Mouse (Mus musculus) limb, embryonic 12.5 days (tissue): ENCODE measurements at regions not wholly inside any gene's neighbourhood (a gene's known extent, or its start where the extent isn't known, plus 50 kb on each side); places are given as distances from the start of the nearest gene placed in this dataset.
A peak's percentile ranks its signal among the peaks of the same experiment; 100 is the strongest.

Experiments used
- ATAC-seq: fragments of 200-750 bp; cut with Nextera tagmentation; 2 replicates; pipeline ENCODE4 v1.8.0; 2017; ENCODE audit warnings: low read depth, moderate TSS enrichment; ENCODE audit not compliant: insufficient number of reproducible peaks, insufficient read depth, low FRiP score, low TSS enrichment
- H3K27ac ChIP-seq: fragments of 300-500 bp; sonication (generic); 2 replicates; pipeline ENCODE4 v1.5.1; 2016; ENCODE audit warnings: mild to moderate bottlenecking, moderate library complexity
- H3K27me3 ChIP-seq: fragments of 300-500 bp; sonication (generic); 2 replicates; pipeline ENCODE4 v1.6.1; 2016; ENCODE audit warnings: mild to moderate bottlenecking, moderate library complexity
- H3K36me3 ChIP-seq: fragments of 300-500 bp; sonication (generic); 2 replicates; pipeline ENCODE4 v1.6.1; 2016; ENCODE audit warnings: mild to moderate bottlenecking, moderate library complexity
- H3K4me1 ChIP-seq: fragments of 300-500 bp; sonication (generic); replicated peaks from 2 replicates; pipeline ENCODE4 v1.6.1; 2016
- H3K4me2 ChIP-seq: fragments of 300-500 bp; sonication (generic); 2 replicates; pipeline ENCODE4 v1.6.1; 2016; ENCODE audit warnings: mild to moderate bottlenecking, moderate library complexity
- H3K4me3 ChIP-seq: fragments of 300-500 bp; sonication (generic); replicated peaks from 2 replicates; pipeline ENCODE4 v1.5.1; 2016; ENCODE audit warnings: mild to moderate bottlenecking
- H3K9ac ChIP-seq: fragments of 300-500 bp; sonication (generic); replicated peaks from 2 replicates; pipeline ENCODE4 v1.6.1; 2016; ENCODE audit warnings: mild to moderate bottlenecking, moderate library complexity
- H3K9me3 ChIP-seq: fragments of 300-500 bp; sonication (generic); 2 replicates; pipeline ENCODE4 v1.6.1; 2016; ENCODE audit warnings: mild to moderate bottlenecking, moderate library complexity
- WGBS: fragments of 180-500 bp; shearing (Covaris S2); methylation state at CpG from one replicate; pipeline ENCODE4 v1.1.7; 2016; 5-methylcytosine and 5-hydroxymethylcytosine counted together

GRCm38 (mm10) chr14:115041336-115042054 lies 50.5 kb upstream of the Gpc5 start:
- Histone ChIP-seq H3K4me1 (peaks cover 18% of the 10 kb centered on the region), H3K27me3 (no peaks in the 10 kb centered on the region), H3K4me2 (peak overlapping the region; percentile 82), H3K4me3 (peak overlapping the region; percentile 95), H3K27ac (peak overlapping the region; percentile 97), H3K9ac (peak overlapping the region; percentile 100), H3K9me3 (no peaks in the 10 kb centered on the region), H3K36me3 (peaks cover 36% of the 10 kb centered on the region)
- peak; percentile 9; the same call in 1 of the 2 replicates for ATAC-seq
- 3% methylated on average over 55 of the region's 126 CpGs for WGBS

GRCm38 (mm10) chr14:115042055-115042564 lies 49.9 kb upstream of the Gpc5 start:
- peak overlapping the region; percentile 100 for H3K9ac ChIP-seq
- ATAC-seq, result peak; percentile 62
- H3K4me1 ChIP-seq, result peaks cover 18% of the 10 kb centered on the region
- H3K27me3 ChIP-seq, result no peaks in the 10 kb centered on the region
- peaks cover 42% of the 10 kb centered on the region for H3K36me3 ChIP-seq
- under 1% methylated on average over 36 of the region's 51 CpGs for WGBS
- peak overlapping the region; percentile 97 for H3K27ac ChIP-seq
- peak overlapping the region; percentile 63 for H3K4me2 ChIP-seq
- no peaks in the 10 kb centered on the region for H3K9me3 ChIP-seq
- peak overlapping the region; percentile 95 for H3K4me3 ChIP-seq
